Mouse (Mus musculus) neural tube, embryonic 12.5 days (tissue): ENCODE data around the gene Oxnad1. TPM values are rescaled to one million over a fixed set of nuclear protein-coding genes. Genes with fewer than 3 reads are reported as not detected.

Source experiments
- ATAC-seq: fragments of 200-750 bp; cut with Nextera tagmentation; 2 replicates; pipeline ENCODE4 v1.8.0; 2017; ENCODE audit warnings: low read depth, mild to moderate bottlenecking, moderate TSS enrichment, moderate library complexity; ENCODE audit not compliant: low FRiP score
- H3K27ac ChIP-seq: fragments of 300-500 bp; sonication (generic); 2 replicates; pipeline ENCODE4 v1.5.1; 2016
- H3K27me3 ChIP-seq: fragments of 300-500 bp; sonication (generic); replicated peaks from 2 replicates; pipeline ENCODE4 v1.6.1; 2016; ENCODE audit warnings: mild to moderate bottlenecking
- H3K36me3 ChIP-seq: fragments of 300-500 bp; sonication (generic); 2 replicates; pipeline ENCODE4 v1.6.1; 2016; ENCODE audit warnings: mild to moderate bottlenecking
- H3K4me1 ChIP-seq: fragments of 300-500 bp; sonication (generic); 2 replicates; pipeline ENCODE4 v1.6.1; 2016
- H3K4me2 ChIP-seq: fragments of 300-500 bp; sonication (generic); replicated peaks from 2 replicates; pipeline ENCODE4 v1.6.1; 2016; ENCODE audit warnings: mild to moderate bottlenecking
- H3K4me3 ChIP-seq: fragments of 300-500 bp; sonication (generic); 2 replicates; pipeline ENCODE4 v1.5.1; 2016
- H3K9ac ChIP-seq: fragments of 300-500 bp; sonication (generic); 2 replicates; pipeline ENCODE4 v1.6.1; 2016; ENCODE audit warnings: mild to moderate bottlenecking
- H3K9me3 ChIP-seq: fragments of 300-500 bp; sonication (generic); 2 replicates; pipeline ENCODE4 v1.6.1; 2016; ENCODE audit warnings: mild to moderate bottlenecking
- WGBS: fragments of 180-500 bp; shearing (Covaris S2); methylation state at CpG from one replicate; pipeline ENCODE4 v1.1.7; 2016; 5-methylcytosine and 5-hydroxymethylcytosine counted together
- polyA plus RNA-seq: library from polyadenylated mRNA; unstranded; fragments of >200 nt; fragmentation: Nextera tagmentation; extraction: Ambion mirVana; gene quantifications from 2 replicates; pipeline ENCODE4 v1.2.1, GENCODE M21; 2016

The Oxnad1 gene
- 19.9 and 22.5 TPM in 2 replicates for polyA plus RNA-seq

- H3K9me3 ChIP-seq: no peaks in the 10 kb centered on the region
- H3K9ac ChIP-seq: peak within 1 kb of the TSS; percentile 65
- peaks cover 26% of the 10 kb centered on the region for H3K36me3 ChIP-seq
- H3K4me1 ChIP-seq: peaks cover 16% of the 10 kb centered on the region
- peak within 1 kb of the TSS; percentile 73 for H3K4me2 ChIP-seq
- peak within 1 kb of the TSS; percentile 55 for H3K4me3 ChIP-seq
- WGBS: 3% methylated on average over 22 of the region's 22 CpGs
- ATAC-seq: peak; percentile 96
- no peaks in the 10 kb centered on the region for H3K27me3 ChIP-seq
- H3K27ac ChIP-seq: no peak within 1 kb of the TSS
Measured at GRCm38 (mm10) chr14:32084761-32085485, at the start of gene Oxnad1. Oxnad1 (plus strand) TSS chr14:32085374.

- Histone ChIP-seq H3K9me3 (no peaks in the 10 kb centered on the region), H3K27me3 (no peaks in the 10 kb centered on the region), H3K4me3 (no peak overlapping the region), H3K4me2 (no peak overlapping the region), H3K9ac (no peak overlapping the region), H3K27ac (no peak overlapping the region), H3K36me3 (no peaks in the 10 kb centered on the region), H3K4me1 (no peaks in the 10 kb centered on the region)
- WGBS: 86% methylated on average over 5 of the region's 5 CpGs
- no peak for ATAC-seq
Measured at GRCm38 (mm10) chr14:32036482-32036881, 48.7 kb upstream of the Oxnad1 start.

GRCm38 (mm10) chr14:32037661-32038252 is 47.4 kb upstream of the Oxnad1 start:
- 84% methylated on average over 8 of the region's 8 CpGs for WGBS
- Histone ChIP-seq H3K36me3 (no peaks in the 10 kb centered on the region), H3K27ac (no peak overlapping the region)

GRCm38 (mm10) chr14:32042108-32042507 is 43.1 kb upstream of the Oxnad1 start:
- ATAC-seq: no peak
- Histone ChIP-seq H3K4me3 (no peak overlapping the region), H3K27ac (no peak overlapping the region), H3K36me3 (no peaks in the 10 kb centered on the region), H3K4me2 (no peak overlapping the region), H3K9me3 (no peaks in the 10 kb centered on the region), H3K4me1 (no peaks in the 10 kb centered on the region), H3K27me3 (no peaks in the 10 kb centered on the region), H3K9ac (no peak overlapping the region)
- 54% methylated on average over 5 of the region's 5 CpGs for WGBS

More at GRCm38 (mm10) chr14:32037661-32038252, 47.4 kb upstream of the Oxnad1 start:
- no peaks in the 10 kb centered on the region for H3K9me3 ChIP-seq
- ATAC-seq: no peak
- no peaks in the 10 kb centered on the region for H3K4me1 ChIP-seq
- H3K4me3 ChIP-seq: no peak overlapping the region
- no peak overlapping the region for H3K9ac ChIP-seq
- H3K27me3 ChIP-seq: no peaks in the 10 kb centered on the region
- no peak overlapping the region for H3K4me2 ChIP-seq

GRCm38 (mm10) chr14:32046357-32046756 is 38.8 kb upstream of the Oxnad1 start:
- no peak for ATAC-seq
- Histone ChIP-seq H3K4me3 (no peak overlapping the region), H3K27me3 (no peaks in the 10 kb centered on the region), H3K4me2 (no peak overlapping the region), H3K9ac (no peak overlapping the region), H3K36me3 (no peaks in the 10 kb centered on the region), H3K27ac (no peak overlapping the region), H3K4me1 (no peaks in the 10 kb centered on the region), H3K9me3 (no peaks in the 10 kb centered on the region)
- 86% methylated on average over 8 of the region's 8 CpGs for WGBS

GRCm38 (mm10) chr14:32050171-32050570 is 35.0 kb upstream of the Oxnad1 start:
- WGBS: 90% methylated on average over 6 of the region's 6 CpGs
- ATAC-seq: no peak
- H3K27ac ChIP-seq: no peak overlapping the region
- H3K9me3 ChIP-seq: no peaks in the 10 kb centered on the region
- no peaks in the 10 kb centered on the region for H3K36me3 ChIP-seq
- H3K9ac ChIP-seq: no peak overlapping the region
- no peak overlapping the region for H3K4me2 ChIP-seq
- no peaks in the 10 kb centered on the region for H3K27me3 ChIP-seq
- H3K4me1 ChIP-seq: no peaks in the 10 kb centered on the region
- H3K4me3 ChIP-seq: no peak overlapping the region

GRCm38 (mm10) chr14:32053895-32054294 is 31.3 kb upstream of the Oxnad1 start:
- Histone ChIP-seq H3K4me3 (no peak overlapping the region), H3K9me3 (no peaks in the 10 kb centered on the region), H3K4me1 (no peaks in the 10 kb centered on the region), H3K4me2 (no peak overlapping the region), H3K27ac (no peak overlapping the region), H3K36me3 (no peaks in the 10 kb centered on the region), H3K27me3 (no peaks in the 10 kb centered on the region), H3K9ac (no peak overlapping the region)
- WGBS: 79% methylated on average over 5 of the region's 5 CpGs
- no peak for ATAC-seq

GRCm38 (mm10) chr14:32054788-32055187 is 30.4 kb upstream of the Oxnad1 start:
- 77% methylated on average over 10 of the region's 10 CpGs for WGBS
- H3K9ac ChIP-seq: no peak overlapping the region
- ATAC-seq: no peak
- H3K9me3 ChIP-seq: no peaks in the 10 kb centered on the region
- no peak overlapping the region for H3K27ac ChIP-seq
- no peaks in the 10 kb centered on the region for H3K4me1 ChIP-seq
- H3K4me3 ChIP-seq: no peak overlapping the region
- no peaks in the 10 kb centered on the region for H3K27me3 ChIP-seq
- H3K36me3 ChIP-seq: no peaks in the 10 kb centered on the region
- no peak overlapping the region for H3K4me2 ChIP-seq

- Histone ChIP-seq H3K9ac (no peak overlapping the region), H3K4me1 (no peaks in the 10 kb centered on the region), H3K36me3 (no peaks in the 10 kb centered on the region), H3K4me3 (no peak overlapping the region), H3K9me3 (no peaks in the 10 kb centered on the region), H3K27me3 (no peaks in the 10 kb centered on the region), H3K4me2 (no peak overlapping the region), H3K27ac (no peak overlapping the region)
- WGBS: 84% methylated on average over 8 of the region's 8 CpGs
- no peak for ATAC-seq
Measured at GRCm38 (mm10) chr14:32055781-32056180, 29.4 kb upstream of the Oxnad1 start.

- H3K36me3 ChIP-seq: no peaks in the 10 kb centered on the region
- H3K4me2 ChIP-seq: no peak overlapping the region
- H3K27ac ChIP-seq: no peak overlapping the region
- no peaks in the 10 kb centered on the region for H3K27me3 ChIP-seq
- H3K9ac ChIP-seq: no peak overlapping the region
- no peak for ATAC-seq
- WGBS: 95% methylated on average over 2 of the region's 2 CpGs
- no peak overlapping the region for H3K4me3 ChIP-seq
- no peaks in the 10 kb centered on the region for H3K4me1 ChIP-seq
- no peaks in the 10 kb centered on the region for H3K9me3 ChIP-seq
Measured at GRCm38 (mm10) chr14:32056675-32057074, 28.5 kb upstream of the Oxnad1 start.

GRCm38 (mm10) chr14:32057664-32058063 is 27.5 kb upstream of the Oxnad1 start:
- 90% methylated on average over 4 of the region's 4 CpGs for WGBS
- no peaks in the 10 kb centered on the region for H3K9me3 ChIP-seq
- H3K4me1 ChIP-seq: no peaks in the 10 kb centered on the region
- ATAC-seq: no peak
- H3K9ac ChIP-seq: no peak overlapping the region
- no peak overlapping the region for H3K4me3 ChIP-seq
- no peaks in the 10 kb centered on the region for H3K27me3 ChIP-seq
- no peak overlapping the region for H3K4me2 ChIP-seq
- H3K36me3 ChIP-seq: no peaks in the 10 kb centered on the region
- H3K27ac ChIP-seq: no peak overlapping the region

- Histone ChIP-seq H3K36me3 (no peaks in the 10 kb centered on the region), H3K4me1 (no peaks in the 10 kb centered on the region), H3K27ac (no peak overlapping the region), H3K27me3 (no peaks in the 10 kb centered on the region), H3K9me3 (peaks cover 7% of the 10 kb centered on the region; the same call in 1 of the 2 replicates), H3K9ac (no peak overlapping the region), H3K4me3 (no peak overlapping the region), H3K4me2 (no peak overlapping the region)
- 94% methylated on average over 4 of the region's 4 CpGs for WGBS
- no peak for ATAC-seq
Measured at GRCm38 (mm10) chr14:32061398-32061797, 23.8 kb upstream of the Oxnad1 start.

GRCm38 (mm10) chr14:32072807-32073206 is 12.4 kb upstream of the Oxnad1 start:
- no peaks in the 10 kb centered on the region for H3K36me3 ChIP-seq
- no peaks in the 10 kb centered on the region for H3K27me3 ChIP-seq
- H3K4me3 ChIP-seq: no peak overlapping the region
- ATAC-seq: no peak
- H3K4me2 ChIP-seq: no peak overlapping the region
- no peaks in the 10 kb centered on the region for H3K4me1 ChIP-seq
- H3K9me3 ChIP-seq: no peaks in the 10 kb centered on the region
- H3K27ac ChIP-seq: no peak overlapping the region
- H3K9ac ChIP-seq: no peak overlapping the region
